21 mouse cellular contexts compared by ENCODE assay signal in genomic region chr12:4340325-4340924, GRCm38 (mm10).
"Had no signal": no experiment of that assay in that cellular context is flagged by ENCODE, and none has a peak within 500 bp of the region (broad histone marks: within the 10 kb centered on the region; RNA-seq: fewer than 3 reads in every experiment).

No protein-coding gene starts in this region.

- H3K27me3 ChIP-seq: midbrain, embryonic 12.5 days; neural tube, embryonic 13.5 days; neural tube, embryonic 15.5 days; stomach, embryonic 15.5 days had no signal

- H3K9ac ChIP-seq: lung, embryonic 14.5 days; midbrain, embryonic 12.5 days; neural tube, embryonic 13.5 days; neural tube, embryonic 15.5 days; stomach, embryonic 15.5 days had no signal

- H3K9me3 ChIP-seq: midbrain, embryonic 10.5 days; midbrain, embryonic 12.5 days; neural tube, embryonic 13.5 days; neural tube, embryonic 15.5 days; stomach, embryonic 15.5 days had no signal

- H3K36me3 ChIP-seq: midbrain, embryonic 10.5 days; midbrain, embryonic 12.5 days; neural tube, embryonic 15.5 days; stomach, embryonic 15.5 days had no signal

- H3K4me1 ChIP-seq: midbrain, embryonic 10.5 days; midbrain, embryonic 12.5 days; stomach, embryonic 15.5 days had no signal

- H3K4me3 ChIP-seq: midbrain, embryonic 10.5 days; midbrain, embryonic 12.5 days; myocyte; neural tube, embryonic 13.5 days; neural tube, embryonic 15.5 days; stomach, embryonic 15.5 days had no signal

- DNase-seq: lung, adult 18-20 months; lung, embryonic 14.5 days; lung, postnatal 10 days; lung, postnatal 4 days; midbrain, embryonic 14.5 days; retina, postnatal 1 day; right cerebral cortex, adult 18-20 months; right cerebral cortex, postnatal 25 days; right cerebral cortex, postnatal 4 days; spleen, adult 18-20 months; thymus, adult 2 months; thymus, postnatal 25 days; thymus, postnatal 4 days had no signal

- H3K4me2 ChIP-seq: lung, embryonic 14.5 days; midbrain, embryonic 12.5 days; neural tube, embryonic 13.5 days; neural tube, embryonic 15.5 days; stomach, embryonic 15.5 days had no signal

- ATAC-seq: midbrain, embryonic 16.5 days had no signal

- H3K27ac ChIP-seq: midbrain, embryonic 10.5 days; midbrain, embryonic 12.5 days; neural tube, embryonic 13.5 days; neural tube, embryonic 15.5 days; stomach, embryonic 15.5 days; stomach, postnatal 0 days had no signal
